Mouse (Mus musculus) olfactory bulb, adult 2 months (tissue): ENCODE data around the gene Usp36.

Experiments
- CTCF ChIP-seq: fragments of 200-500 bp; IDR thresholded peaks from 2 replicates; pipeline ENCODE4 v1.5.1; 2012; ENCODE audit warnings: low read depth, mild to moderate bottlenecking, low read length, moderate library complexity; ENCODE audit not compliant: insufficient read depth
- POLR2A ChIP-seq: fragments of 200-500 bp; IDR thresholded peaks from 2 replicates; pipeline ENCODE4 v1.6.1; 2012; ENCODE audit warnings: mild to moderate bottlenecking, low read depth, low read length, moderate library complexity; ENCODE audit not compliant: insufficient read depth

- TF ChIP-seq POLR2A (no peak), CTCF (no peak)
Observed at GRCm38 (mm10) chr11:118219066-118219465, 71.0 kb downstream of the Usp36 start.
